Mouse (Mus musculus) ES-Bruce4 (cell line): ENCODE data around the gene Gpr68.

Experiments used
- CTCF ChIP-seq: IDR thresholded peaks from one replicate; pipeline ENCODE4 v1.8.1; 2011; ENCODE audit warnings: low read depth, low read length
- EP300 ChIP-seq: IDR thresholded peaks from 2 replicates; pipeline ENCODE4 v1.6.1; 2011; ENCODE audit warnings: low read depth, low read length; ENCODE audit not compliant: insufficient read depth
- POLR2A ChIP-seq: IDR thresholded peaks from one replicate; pipeline ENCODE4 v1.8.1; 2011; ENCODE audit warnings: low read length; ENCODE audit not compliant: insufficient read depth

DNA sequence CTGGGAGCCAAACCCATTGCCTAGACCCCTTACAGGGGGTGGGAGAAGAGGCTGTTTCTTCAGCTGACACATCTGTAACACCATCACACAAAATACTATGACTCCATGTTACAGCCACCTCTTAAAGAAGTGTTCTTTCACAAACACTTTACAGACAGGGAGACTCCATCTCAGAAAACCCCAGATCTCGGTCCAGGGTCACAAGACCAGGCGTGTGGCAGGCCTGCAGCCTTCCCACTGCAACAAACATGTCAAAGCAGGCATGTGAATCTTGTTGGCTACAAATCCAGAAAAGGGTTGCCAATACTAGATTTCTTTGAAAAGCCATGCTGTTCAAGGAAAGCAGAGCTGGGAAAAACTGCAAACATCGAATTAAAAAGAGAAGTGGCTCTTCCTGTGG lies 33.4 kb upstream of the Gpr68 start:
- TF ChIP-seq POLR2A (no peak), EP300 (no peak), CTCF (no peak)
